Mouse (Mus musculus) mature B cell (primary cell): ENCODE data around the gene Cox4i1.

ENCODE experiments used
- in situ Hi-C: fragments of 300-500 bp; cut with MboI; formaldehyde crosslinking; loops from 2 replicates; pipeline ENCODE4 v1.14.3; 2019

Gene Cox4i1

DNA sequence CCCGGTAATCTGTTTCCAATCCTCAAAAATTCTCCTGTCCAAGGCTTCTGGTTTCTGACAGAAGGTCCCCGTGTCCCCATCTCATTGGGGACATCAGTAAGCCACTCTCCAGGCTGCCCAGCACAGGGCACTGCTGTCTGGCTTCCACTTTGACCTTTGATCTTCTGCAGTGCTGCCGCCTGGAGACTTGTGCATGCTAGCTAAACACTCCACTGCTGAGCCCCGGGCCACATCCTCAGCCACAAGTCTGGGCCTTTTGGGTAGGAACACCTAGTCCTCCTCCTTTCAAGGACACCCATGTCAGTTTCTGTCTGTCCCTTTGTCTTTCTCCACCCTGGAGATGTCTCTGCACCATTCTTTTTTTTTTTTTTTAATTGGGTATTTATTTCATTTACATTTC lies 24.9 kb downstream of the Cox4i1 start:
- in situ Hi-C loops, result no loop called here

DNA sequence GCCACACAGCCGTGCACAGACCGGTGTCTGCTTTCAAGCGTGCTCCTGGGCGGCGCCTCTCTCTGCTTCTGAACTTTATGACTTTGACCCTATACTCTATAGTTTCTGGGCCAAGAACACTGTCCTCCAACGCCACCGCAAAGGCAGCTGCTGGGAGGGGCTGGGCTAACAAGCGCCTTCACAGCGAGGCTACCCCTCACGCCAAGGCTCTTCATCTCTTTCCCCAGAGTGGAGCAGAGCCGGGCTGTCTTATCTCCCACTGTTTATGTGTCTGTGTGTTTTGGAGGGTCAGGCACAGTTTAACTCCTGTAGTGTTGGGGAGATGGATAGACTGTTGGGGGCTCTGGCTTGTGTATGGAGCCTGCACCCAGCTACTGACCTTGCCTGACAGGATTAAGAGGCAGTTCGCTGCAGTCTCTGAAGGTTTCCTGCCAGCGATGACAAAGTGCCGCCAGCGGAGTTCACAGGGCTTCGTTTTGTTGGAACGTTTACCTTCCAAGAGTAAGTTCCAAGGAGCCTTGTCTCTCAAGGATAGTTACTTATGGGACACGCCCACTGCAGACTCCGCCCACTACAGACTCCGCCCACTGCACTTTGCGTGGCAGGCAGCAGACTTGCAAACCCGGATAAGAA lies 26.0 kb downstream of the Cox4i1 start:
- in situ Hi-C loops, result no loop called here

DNA sequence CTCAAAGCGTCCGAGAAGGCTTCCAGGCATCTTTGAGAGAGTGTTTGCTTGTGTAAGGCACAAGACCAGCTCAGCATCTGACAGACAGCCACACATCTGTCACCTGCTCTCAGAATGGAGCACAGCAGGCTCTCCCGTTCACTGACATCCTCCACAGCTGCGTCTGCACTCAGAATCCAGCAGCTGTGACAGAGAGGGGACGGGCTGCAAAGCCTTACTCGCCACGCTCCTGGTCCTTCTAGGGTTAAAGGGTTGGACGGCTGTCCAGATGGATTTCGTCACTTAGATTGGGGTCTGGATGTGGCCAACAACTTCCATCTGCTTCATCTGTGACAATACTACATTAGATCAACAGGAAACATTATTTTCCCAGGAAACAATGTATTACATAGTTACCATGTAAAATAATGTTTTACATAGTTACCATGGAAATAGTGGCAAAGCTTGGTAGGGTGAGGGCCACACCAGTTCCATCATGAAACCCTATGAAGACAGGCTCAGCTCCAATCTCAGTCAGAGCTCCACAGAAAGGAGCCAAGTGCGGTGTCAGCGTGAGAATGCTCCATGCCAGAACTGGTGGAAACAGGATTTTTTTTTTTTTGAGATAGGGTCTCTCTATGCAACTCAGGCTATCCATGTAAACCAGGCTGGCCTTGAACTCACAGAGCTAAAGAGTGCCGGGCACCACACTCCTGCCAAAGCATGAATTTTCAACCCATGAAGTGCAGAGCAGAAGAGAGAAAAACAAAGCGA lies 28.6 kb downstream of the Cox4i1 start:
- in situ Hi-C loops, result no loop called here

DNA sequence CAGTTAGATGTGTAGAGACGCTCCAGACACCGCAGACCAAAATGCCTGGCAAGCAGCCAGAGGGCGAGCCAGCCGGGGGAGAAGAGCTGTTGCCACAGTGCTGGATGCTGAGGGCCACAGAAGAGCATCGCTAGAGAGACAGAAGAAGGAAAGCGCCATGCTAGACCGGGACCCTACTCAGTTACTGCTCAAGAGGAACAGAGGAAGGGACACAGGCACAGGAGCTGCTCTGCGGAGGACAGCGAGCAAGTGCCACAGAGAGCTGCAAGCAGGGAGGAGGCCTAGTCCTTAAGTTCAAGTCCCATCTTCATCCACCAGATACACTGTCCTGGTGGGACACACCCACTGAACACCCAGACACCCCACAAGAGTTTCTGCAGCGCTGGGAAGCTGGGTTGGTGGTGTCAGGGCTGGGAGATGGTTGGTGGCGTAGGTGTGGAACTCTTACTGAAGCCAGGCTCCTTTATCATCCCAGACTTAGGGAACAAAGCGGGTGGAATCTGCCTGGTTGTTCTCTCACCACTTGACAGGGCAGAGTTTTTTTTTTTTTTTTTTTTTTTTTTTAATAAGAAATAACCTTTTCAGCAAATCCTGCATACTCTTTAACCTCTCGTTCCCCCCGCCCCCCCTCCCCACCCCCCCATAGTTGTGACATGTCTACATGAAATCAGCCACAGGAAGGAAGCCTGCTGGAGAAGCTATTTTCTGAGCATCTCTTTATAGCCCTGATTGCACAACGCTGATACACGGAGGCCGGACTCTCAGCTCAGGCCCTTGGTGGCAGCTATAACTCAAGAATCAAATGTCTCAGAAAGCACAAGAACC lies 29.3 kb downstream of the Cox4i1 start:
- in situ Hi-C loops, result no loop called here

DNA sequence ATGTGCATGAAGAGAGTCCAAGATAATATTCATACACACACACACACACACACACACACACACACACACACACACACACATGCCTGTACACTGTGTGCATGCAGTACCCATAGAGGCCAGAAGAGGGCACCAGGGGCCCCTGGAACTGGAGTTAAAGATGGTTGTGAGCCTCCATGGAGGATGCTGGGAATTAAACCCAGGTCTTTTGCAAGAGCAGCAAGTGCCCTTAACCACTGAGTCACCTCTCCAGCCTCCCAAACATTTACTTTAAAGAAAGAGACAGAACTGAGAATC lies 29.9 kb downstream of the Cox4i1 start:
- in situ Hi-C loops, result no loop called here

DNA sequence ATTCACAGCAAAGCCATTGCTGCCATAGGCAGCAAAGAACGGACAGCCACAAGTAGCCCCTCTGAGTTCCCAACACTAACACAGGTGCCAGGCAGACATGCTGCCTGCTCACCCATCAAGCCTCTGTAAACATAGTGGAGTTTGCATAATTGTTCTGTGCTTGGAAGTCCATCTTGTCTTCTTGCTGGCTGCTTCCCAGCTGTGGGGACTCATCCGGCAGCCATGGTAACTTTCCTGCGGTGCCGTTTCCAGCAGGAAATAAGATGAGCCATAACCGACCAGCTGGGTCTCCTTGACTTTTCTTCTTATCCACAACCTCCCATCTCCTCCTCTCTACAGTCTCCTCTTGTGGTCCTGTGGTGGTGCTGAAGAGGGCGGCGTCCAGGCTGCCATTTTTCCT lies 30.4 kb downstream of the Cox4i1 start:
- in situ Hi-C loops, result no loop called here

DNA sequence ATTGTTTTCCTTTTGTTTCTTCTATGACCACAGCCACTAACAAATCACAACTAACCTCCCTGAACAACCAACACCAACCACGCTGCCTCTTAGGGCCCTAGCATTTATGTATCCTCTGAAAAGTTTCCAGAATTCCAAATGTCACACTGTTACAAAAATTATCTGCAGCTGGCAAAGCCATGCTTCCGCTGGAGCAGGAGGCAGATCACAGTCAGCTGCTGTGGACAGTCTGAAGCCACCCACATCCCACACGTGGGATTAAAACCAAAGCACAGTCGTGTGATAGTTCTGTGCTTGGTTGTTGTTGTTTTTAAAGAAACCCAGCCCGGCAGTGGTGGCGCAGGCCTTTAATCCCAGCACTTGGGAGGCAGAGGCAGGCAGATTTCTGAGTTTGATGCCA lies 31.1 kb downstream of the Cox4i1 start:
- in situ Hi-C loops, result no loop called here

DNA sequence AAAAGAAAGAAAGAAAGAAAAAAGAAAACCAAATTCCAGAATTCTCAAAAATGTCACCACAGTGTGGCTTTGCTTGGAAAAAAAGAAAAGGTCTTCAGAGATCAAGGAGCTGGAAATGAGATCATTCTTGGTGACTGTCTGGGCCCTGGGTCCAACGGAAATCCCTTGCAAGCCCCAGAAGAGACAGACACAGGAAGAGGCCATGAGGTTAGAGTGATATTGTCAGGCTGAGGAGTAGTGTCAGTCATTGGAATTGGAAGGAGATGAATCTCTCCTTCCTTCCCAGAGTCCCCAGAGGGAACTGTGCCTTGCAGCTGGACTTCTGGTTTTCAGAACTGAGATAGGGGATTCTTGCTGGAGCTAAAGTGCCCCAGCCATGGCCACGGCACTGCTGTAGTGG lies 31.5 kb downstream of the Cox4i1 start:
- in situ Hi-C loops, result no loop called here

DNA sequence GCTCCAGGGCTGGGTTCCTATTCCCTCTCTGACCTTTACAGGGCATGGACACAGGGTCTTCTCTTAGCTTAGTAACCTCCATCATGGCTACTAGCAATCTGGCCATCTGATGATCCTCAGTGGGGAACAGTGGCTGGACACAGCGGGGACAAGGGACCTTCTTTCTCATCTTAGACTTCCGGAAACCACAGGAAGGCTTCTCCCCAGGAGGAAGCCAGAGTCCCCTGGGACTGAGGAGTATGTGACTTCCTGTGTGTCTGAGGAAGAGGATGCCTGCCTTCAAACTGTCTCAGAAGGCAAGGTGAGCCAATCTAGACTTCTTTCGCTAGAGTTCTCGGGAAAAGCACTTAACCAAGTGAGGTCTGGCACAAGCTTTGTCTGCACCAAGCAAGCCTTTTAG lies 32.0 kb downstream of the Cox4i1 start:
- in situ Hi-C loops, result loop anchor here (5.0 kb wide), 1 partner anchor 52 kb away; no protein-coding TSS in a partner anchor

DNA sequence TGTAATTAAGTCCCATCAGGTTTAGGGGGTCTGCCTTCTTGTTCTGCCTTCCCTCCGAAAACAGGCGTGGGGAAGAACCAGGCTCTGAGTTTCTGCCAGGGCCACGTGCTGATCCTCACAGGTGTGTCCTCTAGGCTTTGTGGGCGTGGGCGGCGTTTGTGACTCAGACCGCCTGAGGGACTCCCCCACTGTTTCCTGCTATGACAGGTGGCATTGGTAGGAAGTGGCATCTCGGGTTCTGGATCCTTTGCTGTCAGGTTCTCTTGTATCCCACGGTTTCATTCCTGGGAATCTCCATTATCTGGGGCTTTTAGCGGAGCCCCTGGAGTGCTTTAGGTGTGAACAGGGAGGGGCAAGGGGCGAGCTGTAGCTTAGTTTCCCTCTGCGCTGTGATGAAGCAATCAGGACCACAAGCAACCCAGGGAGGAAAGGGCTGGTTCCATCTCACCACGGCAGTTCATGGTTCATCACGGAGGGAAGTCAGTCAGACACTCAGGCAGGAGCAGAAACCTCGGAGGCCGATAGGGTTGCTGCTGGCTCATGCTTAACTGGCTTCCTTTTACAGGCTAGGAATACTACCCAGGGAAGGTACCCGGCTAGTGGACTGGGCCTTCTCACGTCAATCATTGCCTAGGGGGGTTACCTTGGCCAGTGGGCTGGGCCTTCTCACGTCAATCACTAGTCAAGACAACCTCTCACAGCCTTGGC lies 33.9 kb downstream of the Cox4i1 start:
- in situ Hi-C loops, result loop anchor here (5.0 kb wide), 1 partner anchor 50 kb away; no protein-coding TSS in a partner anchor

DNA sequence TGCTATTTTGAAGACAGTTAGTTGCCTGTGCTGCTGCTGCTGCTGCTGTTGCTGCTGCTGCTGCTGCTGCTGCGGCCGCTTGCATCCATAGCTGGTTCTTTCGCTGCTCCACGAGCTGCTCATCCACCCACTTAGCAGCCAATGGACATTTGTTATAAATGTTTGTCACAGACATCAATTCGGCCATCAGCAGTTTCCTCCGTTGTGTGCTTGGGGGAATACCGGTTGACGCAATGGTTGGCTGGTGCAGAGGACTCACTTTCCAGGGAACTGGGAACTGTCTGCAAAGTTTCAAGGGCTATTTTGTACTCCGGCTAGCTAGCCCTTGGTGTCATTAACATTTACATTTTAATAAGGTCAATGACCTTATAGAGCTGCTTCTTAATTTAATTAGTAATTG lies 36.2 kb downstream of the Cox4i1 start:
- in situ Hi-C loops, result loop anchor here (5.0 kb wide), 1 partner anchor 48 kb away; no protein-coding TSS in a partner anchor

DNA sequence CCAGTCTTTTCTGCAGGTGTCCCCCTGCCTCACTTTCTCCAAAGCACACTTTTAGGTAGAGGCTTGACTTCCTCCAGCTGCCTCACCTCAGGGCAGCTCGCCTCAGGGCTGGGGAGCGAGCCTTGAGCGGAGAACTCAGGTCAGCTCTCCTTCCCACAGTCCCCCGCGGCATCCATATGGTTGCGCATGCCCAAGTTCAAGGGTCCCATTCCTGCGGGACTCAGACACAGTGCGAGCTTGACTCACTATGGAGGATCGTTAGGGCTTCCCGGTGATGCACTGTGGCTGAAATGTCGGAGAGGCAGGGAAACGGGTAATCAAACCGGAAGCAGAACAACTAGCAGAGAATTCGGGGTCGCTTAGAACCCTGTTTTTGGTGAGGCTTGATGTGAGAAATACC lies 37.1 kb downstream of the Cox4i1 start:
- in situ Hi-C loops, result no loop called here

DNA sequence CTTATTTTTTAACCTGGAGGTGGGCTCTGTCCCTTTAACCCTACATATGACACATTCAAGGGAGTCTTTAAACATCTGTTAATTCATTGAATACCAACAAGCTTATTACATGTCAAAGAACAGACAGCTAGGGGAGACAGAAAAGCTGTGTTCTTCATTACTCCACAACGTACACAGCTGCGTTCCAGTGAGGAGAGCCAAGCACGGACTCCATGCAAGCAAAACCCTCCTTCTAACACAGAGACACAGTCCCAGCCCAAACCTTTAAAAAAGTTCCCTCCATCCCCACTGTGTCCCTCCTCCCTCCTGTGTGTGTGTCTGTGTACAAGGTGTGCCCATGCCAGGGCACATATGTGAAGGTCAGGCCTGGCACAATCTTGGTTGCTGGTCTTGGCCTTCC lies 38.2 kb downstream of the Cox4i1 start:
- in situ Hi-C loops, result no loop called here

DNA sequence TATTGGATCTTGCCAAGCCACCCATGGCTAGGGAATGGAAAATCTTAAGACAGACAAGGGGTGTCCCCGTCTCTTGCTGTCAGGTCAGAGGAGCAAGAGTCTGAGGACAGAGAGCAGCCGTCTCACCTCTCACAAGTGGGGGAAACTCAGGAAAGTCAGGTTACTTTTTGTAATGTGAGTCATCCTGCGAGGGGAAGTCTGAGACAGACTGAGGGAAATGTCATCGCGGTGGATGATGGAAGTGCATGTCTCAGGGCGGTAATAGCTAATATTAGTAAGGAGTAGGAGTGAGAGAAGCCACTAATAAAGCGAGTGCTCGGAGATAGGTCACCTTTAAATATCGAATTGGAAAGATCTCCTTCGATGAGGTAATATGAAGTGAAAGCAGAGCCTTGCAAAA lies 41.2 kb downstream of the Cox4i1 start:
- in situ Hi-C loops, result no loop called here

DNA sequence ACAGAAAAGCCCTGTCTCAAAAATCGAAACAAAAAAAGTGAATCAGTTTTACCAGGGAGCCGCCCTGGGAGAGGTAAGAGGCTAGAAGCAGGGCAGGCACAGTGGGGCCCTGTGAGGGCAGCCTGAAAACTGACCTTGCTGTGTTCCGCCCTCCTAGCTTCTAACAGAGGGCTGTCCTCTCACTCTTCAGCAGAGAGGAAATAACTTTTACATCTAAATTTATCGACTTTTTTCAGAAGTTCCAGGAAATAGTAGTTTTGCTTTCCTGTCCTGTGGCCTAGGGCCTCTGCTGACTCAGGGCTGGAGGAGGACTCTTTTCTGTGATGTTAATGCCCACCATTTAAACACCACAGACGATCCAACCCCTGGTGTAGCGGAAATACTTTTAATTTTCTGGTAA lies 47.2 kb downstream of the Cox4i1 start:
- in situ Hi-C loops, result no loop called here

DNA sequence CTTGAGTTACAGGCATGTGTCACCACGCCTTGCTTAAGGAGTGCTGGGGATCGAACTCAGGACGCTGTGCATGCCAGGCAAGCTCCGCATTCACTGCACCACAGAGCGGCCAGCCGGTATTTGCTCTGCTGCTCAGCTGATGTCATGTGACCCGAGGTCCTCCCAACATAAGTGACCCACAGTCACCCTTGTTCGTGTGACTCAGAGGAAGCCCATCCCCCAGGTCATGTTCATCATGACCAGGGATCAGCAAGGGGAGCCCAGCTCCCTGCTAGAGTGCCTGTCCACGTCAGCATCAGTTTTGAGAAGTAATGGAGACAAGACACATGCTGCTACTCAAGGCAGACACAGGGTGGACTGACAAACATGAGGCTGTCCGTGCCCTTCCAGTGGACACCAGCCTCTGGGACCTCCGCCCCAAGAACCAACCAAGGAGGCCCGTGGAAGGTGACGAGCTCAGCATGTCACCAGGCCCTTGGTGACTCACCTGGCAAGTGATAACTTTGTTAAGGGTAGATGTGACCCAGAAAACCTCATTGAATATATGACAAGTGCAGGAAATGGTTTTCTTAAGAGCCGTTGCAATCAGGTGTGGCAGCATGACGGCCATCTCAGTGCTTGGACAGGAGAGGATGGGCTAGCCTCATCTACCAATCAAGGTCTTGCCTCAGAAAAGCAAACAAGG lies 48.1 kb downstream of the Cox4i1 start:
- in situ Hi-C loops, result no loop called here

DNA sequence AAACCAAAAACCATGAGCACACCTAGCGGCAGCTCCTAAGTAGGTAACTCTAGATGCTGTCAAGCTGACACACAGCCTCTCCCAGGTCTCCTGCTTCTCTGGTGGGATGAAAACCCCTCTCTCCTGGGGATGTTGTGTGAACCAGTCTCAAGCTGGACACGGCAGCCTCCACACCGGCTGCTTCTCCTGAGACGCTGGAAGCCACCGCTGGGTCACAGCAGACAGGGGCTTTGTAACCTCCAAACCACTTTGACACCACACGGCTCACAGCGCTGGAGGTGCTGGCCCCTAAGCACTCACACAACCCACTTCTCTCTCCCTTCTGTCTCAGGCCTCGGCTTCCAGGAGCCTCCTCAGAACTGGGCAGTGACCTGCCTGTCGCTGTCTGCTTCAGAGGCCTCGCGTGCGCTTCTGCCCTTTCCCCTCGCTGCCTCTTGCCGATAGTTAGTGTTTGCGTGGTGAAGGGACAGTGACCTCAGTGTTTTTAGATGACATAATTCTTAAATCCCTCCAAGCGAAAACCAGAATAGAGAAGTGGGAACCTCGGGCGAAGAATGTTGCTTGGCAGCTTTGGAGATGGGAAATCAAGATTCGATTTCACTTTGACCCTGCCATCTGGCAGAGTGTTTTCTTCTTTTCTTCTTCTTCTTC lies 51.7 kb downstream of the Cox4i1 start:
- in situ Hi-C loops, result no loop called here

DNA sequence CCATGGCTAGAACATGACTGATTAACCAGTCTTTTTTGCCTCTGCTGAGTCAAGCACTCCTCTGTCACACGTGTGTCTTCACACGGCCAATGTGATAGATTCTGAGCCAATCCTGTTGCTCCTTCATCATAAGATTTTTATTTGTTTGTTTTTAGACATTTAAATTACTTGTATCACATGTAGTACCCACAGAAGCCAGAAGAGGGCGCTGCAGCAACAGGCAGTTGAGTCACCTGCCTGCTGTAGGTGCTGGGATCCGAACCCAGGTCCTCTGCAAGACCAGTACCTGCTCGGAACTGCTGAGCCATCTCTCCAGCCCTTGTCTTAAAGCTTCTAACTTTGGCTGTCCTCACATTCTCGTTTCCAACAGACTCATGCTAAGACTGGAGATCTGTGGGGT lies 55.0 kb downstream of the Cox4i1 start:
- in situ Hi-C loops, result no loop called here
